Mouse (Mus musculus) heart, adult 2 months (tissue): ENCODE measurements around the gene Armc10.

Experiments used
- CTCF ChIP-seq: fragments of 200-600 bp; IDR thresholded peaks from 2 replicates; pipeline ENCODE4 v1.8.1; 2022; ENCODE audit warnings: antibody characterized with exemption, mild to moderate bottlenecking, moderate library complexity
- EP300 ChIP-seq: fragments of 200-500 bp; IDR thresholded peaks from 2 replicates; pipeline ENCODE4 v1.6.1; 2011; ENCODE audit warnings: low read depth, low read length, control low read depth; ENCODE audit not compliant: insufficient read depth
- POLR2A ChIP-seq: fragments of 200-500 bp; IDR thresholded peaks from 2 replicates; pipeline ENCODE4 v1.6.1; 2011; ENCODE audit warnings: mild to moderate bottlenecking, low read depth, low read length, control low read depth; ENCODE audit not compliant: insufficient read depth

GRCm38 (mm10) chr5:21694854-21695490 lies 49.4 kb downstream of the Armc10 start:
- TF ChIP-seq CTCF = no peak
- TF ChIP-seq POLR2A = no peak
- TF ChIP-seq EP300 = no peak
